Mouse (Mus musculus) cortical plate, adult 2 months (tissue): Measurements from ENCODE around the gene Msi2.

Experiments used
- CTCF ChIP-seq: fragments of 200-500 bp; IDR thresholded peaks from 2 replicates; pipeline ENCODE4 v1.5.1; 2011; ENCODE audit warnings: mild to moderate bottlenecking, control low read depth, low read length; ENCODE audit not compliant: insufficient read depth; ENCODE audit errors: extremely low read depth
- POLR2A ChIP-seq: fragments of 200-500 bp; IDR thresholded peaks from 2 replicates; pipeline ENCODE4 v1.6.1; 2011; ENCODE audit warnings: mild to moderate bottlenecking, low read length, control low read depth; ENCODE audit not compliant: insufficient read depth; ENCODE audit errors: extremely low read depth

DNA sequence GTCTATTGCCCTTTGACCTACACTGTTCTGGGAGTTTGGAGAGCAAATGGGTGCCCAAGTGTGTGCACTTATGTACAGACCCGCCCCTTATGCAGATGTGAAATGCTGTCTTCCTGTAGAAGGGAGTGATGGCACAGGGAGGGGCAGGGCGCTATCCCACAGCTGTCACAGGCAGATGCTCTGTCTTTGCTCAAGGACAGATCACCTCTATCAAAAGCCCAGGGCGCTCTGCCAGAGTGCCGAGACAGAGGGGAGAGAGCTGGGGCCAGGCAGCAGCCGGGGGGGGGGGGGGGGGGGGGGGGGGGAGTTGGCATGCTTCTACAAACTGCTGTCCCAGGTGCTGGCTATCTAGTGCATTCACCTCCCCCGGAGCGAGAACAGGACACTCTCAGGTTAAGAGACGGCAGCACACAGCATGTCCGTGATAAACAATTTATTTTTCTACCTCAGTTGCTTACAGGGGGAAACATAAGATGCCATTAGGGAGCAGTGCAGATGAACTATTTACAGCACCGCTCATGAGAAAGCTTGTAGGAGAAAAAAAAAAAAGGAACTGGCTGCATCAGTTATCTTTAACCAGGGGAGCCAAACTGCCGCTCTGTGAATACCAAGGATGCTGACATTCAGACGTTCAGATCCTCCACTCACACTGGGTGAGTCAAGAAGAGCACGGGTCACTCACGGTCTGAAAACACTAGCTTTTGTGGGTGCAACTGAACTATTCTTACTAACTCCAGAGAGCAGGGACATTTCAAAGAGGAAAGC, 337.0 kb downstream of the Msi2 start:
- TF ChIP-seq CTCF (no peak), POLR2A (no peak)
